Mouse (Mus musculus): ENCODE measurements around the gene Ip6k1.

Gene Ip6k1

DNA sequence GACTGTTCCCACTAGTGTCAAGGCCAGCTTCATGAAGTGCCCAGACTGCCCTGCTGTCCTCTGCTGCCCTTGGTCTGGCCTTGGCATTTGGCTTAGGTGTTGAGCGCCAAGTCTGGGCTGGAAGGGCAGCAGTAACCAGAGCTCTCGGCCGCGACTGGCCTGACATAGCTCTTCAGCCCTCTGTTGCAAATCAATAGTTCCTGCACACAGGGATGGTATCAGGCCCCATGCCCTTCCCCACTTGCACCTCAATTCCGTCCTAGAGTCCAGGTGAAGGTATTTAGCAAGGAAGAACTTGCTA is 54.9 kb downstream of the Ip6k1 start:
- no peak for DNase-seq (ENCODE audit: low spot score)

DNA sequence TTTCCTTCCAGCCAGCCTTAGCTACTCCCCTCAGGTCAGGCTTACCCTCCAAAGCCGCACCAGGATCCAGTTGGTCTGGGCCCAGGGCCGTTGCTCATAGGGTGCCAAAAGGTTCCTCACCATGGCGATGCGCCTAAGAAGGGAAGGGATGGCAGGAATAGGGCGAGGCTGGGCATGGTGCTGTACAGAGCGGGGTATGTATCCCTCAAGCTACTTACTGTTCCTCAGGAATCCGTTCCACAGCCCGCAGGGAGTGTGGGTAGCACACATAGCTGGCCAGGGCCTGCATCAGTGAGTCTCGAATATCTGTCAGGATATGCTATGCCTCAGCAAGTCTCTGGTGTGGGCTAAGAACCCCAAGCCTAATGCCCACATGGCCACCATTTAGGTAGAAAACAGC is 56.0 kb downstream of the Ip6k1 start:
- no peak for DNase-seq (ENCODE audit: low spot score)

DNA sequence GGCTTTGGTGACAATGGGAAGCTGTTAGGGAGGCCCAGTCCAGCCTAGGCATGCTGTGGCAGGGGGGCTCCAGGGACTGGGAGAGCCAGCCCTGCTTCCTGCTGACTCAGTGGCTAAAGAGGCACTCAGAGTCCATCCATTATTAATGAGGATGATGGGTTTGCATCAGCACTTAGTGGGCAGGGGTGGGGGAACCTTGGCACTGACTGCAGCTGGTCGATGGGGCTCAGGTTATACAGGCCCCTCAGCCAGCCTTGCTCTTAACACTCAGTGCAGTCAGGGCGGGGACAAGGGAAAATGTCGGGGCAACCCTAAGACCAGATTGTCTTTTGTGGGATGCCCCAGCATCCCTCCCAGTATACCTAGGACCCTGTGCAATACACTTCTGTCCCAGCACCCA is 59.8 kb downstream of the Ip6k1 start:
- no peak for DNase-seq (ENCODE audit: low spot score)

DNA sequence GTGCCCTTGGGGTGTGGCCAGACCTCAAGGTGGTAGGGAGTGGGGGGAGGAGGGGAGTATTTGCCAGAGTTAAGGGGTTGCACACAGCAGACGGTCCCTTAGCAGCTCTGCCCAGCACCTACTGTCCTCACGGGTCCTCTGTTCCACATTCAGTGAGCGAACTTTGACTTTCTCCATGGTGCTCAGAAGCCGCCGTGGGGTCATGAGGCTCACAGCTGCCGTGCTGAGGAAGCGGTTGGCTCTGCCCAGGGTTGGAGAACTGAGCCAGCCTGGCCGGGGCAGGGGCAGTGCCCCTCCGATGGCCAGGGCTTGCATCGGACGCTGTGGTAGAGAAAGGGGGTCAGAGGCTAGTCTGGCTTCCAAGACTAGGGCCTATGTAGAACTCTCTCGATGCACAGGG is 61.1 kb downstream of the Ip6k1 start:
- DNase-seq (ENCODE audit: low spot score): no peak

DNA sequence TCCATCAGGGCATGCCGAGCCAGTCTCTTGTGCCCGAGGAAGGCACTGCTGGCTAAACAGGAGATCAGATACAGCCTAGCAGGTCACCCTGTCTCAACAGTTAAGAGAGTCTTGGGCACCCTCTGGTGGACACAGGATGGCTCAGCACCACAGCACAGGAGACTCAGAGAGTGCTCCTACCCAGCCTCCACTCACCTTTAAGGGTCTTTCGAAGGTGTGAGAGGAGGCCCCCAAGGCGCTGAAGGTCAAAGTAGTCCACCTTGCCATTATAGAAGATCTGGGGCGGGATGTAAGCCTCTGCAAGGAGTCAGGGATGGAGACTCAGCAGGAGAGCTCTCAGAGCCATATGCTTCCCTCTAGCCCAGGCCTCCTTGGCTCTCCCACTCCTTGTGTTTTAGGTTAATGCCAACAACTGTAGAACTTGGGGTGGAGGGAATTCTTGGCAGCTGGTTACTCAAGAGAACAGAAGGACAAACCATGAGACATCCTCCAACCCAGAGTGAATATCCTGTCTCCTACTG is 63.2 kb downstream of the Ip6k1 start:
- DNase-seq (ENCODE audit: low spot score): peak; percentile 31

DNA sequence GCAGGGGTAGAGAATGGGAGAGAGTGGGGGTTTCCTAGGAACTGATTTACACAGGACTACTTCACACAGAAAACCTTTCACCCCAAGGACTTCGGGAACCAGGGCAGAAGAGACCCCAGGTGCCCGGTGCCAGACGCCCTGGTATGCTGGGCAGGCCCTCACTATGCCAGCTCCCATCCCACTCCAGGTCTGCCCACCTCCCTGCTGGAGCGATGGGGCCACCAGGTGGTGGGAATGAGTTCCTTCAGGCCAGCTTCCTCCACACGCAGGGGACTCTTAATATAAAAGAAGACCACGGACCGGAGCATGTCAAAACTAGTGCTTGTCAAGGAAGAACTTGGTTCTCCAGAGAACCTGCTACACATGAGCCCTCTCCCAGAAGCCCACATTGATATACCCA is 64.9 kb downstream of the Ip6k1 start:
- no peak for DNase-seq (ENCODE audit: low spot score)

DNA sequence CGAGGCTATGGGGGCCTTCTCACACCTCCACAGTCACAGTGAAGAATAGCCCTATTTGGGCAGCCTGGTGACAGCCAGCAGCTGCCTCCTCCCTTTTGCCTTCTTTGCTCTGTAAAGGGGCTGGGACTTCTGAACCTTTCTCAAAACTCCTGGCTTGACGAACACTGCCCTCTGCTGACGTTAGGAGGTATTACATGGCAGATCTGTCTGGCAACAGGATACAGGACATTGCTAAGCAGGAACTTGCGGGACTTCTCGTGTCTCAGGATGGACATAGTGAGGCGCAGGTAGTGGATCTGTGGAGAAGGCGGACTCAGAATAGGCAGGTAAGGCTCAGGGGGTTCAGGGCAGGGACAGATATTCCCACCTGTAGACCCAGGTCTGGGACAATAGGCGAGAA is 65.6 kb downstream of the Ip6k1 start:
- DNase-seq (ENCODE audit: low spot score): peak; percentile 74

DNA sequence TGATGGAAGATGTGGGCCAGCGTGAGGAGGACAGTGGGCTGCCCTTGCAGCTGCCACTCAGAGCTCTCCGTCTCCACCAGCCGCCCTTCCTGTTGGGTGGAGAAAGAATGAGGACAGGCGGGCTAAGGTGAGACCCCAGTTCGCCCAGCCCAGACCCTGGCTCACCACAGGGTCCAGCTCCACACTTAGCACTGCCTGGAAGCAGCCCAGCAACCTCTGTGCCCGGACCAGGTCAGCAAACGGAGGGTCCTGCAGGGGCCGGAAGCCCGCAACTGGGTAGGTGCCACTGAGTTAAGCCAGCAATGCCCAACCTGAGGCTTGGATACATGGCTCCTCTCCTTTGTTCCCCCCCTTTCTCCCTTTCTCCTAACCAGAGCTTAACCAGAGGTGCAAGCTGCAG is 66.7 kb downstream of the Ip6k1 start:
- no peak for DNase-seq (ENCODE audit: low spot score)

DNA sequence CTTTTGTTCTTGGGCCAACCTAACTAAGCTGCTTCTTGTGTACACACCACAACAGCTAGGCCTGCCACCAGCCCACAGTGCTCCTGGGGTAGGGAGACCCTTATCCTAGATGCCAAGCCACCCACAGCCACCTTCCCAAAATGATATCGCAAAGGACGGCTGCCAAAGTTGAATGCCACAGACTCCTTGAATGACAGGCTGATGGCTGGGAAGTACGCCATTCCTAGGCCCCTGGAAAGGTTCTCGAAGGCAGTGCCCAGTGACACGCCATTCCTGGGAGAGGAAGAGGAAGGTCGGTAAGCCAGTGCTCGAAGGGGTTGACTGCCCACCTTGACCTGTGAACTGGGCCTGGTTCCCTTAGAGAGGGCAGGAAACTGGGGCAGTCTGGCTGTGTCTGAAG is 67.2 kb downstream of the Ip6k1 start:
- no peak for DNase-seq (ENCODE audit: low spot score)

DNA sequence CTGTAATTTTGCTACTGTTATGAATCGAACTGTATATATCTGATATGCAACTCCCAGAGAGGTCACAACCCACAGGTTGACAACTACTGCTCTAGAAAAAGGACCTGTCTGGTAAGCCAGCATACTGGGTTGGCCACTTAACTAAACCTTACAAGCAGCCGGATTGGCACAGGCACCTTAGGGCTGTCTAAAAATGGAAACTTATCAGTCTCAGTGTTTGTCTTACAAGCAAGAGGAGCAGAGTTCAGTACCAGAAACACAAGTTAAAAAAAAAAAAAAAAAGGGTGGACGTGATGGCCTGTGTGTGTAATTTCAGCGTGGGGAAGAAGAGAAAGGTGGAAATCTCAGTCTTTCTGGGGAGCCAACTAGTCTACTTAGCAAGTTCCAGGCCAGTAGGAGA is 69.5 kb downstream of the Ip6k1 start:
- no peak for DNase-seq (ENCODE audit: low spot score)

DNA sequence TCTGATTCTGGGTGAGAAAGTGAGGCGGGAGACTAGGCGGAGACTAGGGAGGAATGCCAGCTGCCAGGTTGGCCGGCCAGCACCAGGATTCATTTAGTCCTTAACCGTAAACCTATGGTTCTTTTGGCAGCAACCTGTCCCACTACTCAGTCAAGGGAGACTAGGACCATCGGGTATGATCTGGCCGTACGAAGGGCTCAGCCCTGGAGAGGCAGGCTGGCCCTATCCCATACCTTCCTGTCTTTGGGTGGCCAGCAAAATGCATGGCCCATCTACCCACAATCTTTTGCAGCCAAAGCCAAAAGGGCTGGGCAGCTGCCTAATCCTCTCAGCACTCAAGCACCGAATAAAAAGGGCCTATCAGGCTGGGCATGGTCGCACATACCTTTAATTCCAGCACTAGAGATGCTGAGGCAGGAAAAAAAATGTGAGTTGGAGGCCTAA is 70.2 kb downstream of the Ip6k1 start:
- DNase-seq (ENCODE audit: low spot score): no peak

DNA sequence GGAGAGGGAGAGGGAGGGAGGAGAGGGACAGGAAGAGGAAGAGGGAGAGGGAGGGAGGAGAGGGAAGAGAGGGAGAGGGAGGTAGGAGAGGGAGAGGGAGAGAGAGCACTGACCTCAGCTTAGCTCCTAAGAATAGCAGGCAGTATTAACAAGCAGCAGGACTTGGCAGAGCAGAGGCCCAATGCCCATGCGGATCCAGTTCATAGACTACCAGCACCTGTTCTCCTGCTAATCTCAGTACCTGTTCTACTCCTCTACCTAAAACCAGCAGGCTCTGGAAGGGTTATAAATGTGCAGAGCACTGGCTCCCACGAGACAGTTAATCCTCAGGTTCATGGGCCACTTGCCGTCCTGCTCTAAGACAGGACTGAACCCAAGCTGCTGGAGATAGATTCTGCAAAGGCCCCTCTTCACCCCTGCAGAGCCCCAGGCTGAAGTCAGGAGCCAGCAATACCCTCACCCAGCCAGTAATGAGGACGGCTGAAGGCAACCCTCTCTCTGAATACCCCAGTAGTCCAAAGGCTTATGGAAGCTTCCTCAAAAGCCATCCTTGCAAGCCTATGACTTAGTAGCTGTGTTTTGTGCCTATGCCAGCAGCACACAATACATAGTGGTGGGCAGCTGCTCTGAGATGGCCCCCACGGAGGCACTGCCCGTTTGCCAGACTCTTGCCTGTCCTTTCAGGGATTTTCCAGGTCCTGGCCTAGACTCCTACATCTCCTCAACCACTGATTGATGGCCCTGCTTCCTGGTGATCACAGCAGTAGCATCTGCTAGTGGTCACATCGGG is 71.0 kb downstream of the Ip6k1 start:
- DNase-seq (ENCODE audit: low spot score): no peak

DNA sequence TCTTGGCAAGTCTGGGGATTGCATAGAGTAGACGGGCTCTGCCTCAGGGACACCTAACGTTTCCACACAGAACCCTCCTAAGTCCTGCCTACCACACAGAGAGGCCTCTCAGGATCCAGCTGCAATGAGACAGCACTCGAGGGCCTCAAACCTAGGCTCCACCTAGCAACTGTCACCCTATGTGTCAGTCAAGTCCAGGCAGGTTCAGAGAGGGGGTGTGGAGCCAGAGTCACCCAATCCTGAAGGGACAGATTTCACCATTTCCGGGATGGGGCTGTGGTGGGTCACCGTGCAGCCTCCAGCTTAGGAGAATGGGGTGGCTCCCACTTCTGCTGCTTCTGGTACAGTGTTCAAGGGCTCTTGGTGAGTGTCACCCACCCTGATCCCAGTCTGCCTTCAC is 77.9 kb downstream of the Ip6k1 start, which contains the start of gene Mst1:
Mst1 (plus strand) TSS at position 269 of the 400 bp plus-strand sequence.
- no peak for DNase-seq (ENCODE audit: low spot score)

DNA sequence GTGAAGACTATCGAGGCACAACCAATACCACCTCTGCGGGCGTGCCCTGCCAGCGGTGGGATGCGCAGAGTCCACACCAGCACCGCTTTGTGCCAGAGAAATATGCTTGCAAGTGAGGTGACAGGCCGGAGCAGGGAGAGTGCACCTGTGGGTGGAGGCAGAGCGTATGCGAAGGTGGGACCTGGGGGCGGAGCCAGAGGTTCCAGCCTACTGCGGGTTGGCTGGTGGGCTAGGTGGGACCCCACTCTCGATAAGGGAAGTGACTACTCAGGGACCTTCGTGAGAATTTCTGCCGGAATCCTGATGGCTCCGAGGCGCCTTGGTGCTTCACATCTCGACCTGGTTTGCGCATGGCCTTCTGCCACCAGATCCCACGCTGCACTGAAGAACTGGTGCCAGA is 80.2 kb downstream of the Ip6k1 start:
- DNase-seq (ENCODE audit: low spot score): no peak

DNA sequence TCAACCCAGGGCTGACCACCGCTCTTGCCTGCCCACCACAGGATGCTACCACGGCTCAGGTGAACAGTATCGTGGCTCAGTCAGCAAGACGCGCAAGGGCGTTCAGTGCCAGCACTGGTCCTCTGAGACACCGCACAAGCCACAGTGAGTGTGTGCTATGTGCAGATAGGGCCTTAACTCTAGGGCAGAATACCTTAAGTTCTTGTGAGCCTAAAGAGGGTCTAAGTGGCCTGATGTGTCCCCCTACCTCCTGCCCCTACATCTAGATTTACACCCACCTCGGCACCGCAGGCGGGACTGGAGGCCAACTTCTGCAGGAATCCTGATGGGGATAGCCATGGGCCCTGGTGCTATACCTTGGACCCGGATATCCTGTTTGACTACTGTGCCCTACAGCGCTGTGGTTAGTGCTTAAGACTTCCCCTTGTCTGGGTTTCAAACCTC is 80.7 kb downstream of the Ip6k1 start, which contains the start of gene Rnf123:
Rnf123 (minus strand) TSS at position 359 of the 444 bp plus-strand sequence.
- peak; percentile 45 for DNase-seq (ENCODE audit: low spot score)

DNA sequence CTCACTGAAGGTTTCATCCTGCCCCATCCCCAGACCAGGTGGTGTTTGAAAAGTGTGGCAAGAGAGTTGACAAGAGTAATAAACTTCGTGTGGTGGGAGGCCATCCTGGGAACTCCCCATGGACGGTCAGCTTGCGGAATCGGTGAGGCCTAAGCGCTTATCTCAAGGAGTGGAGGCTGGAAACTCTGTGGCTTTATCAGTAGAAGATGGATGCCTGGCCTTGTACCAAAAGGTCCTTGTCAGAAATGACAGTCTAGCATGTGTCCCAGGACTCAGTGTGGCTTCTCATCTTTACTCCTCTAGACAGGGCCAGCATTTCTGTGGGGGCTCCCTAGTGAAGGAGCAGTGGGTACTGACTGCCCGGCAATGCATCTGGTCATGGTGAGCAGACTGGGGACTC is 81.3 kb downstream of the Ip6k1 start:
- no peak for DNase-seq (ENCODE audit: low spot score)

DNA sequence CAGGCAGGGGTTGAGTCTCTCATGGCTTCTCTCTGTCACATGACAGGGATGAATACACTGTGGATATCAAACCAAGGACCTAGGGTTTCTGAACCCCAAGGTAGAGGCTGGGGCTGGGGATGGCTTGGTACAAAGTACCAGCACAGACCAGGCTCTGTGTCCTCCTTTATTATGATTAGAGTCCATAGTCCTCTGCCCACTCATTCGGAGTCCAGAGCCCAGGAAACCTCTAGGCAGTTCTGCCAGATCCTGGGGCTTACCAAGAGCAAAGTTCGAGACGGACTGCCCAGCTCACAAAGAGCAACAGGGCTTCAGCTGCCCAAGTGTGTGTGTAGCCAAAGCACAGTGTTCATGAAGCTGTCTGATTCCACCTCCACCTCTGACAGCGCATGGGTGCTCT is 83.0 kb downstream of the Ip6k1 start:
- no peak for DNase-seq (ENCODE audit: low spot score)

DNA sequence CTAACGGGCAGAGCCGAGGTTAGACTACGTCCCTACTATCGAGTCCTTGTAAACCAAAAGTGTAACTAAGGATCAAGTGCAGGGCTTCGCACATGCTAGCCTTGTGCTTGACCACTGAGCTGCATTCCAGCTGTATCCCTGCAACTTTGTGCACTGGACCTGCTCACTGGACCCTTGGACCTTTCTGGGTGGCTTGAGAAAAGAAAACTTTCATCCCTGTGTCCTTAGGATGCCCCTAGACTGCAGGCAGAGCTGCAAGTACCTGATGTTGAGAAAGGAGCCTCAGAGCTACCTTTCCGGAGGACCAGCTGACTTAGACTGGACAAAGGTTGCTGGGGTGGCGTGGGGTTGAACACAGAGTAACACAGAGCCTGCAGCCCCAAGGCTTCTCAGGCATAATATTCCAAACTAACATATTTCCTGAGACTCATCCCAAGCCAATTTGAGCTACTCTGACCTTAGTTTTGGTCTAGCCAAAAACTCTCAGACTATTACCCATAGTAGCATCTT is 88.4 kb downstream of the Ip6k1 start:
- DNase-seq (ENCODE audit: low spot score): no peak

DNA sequence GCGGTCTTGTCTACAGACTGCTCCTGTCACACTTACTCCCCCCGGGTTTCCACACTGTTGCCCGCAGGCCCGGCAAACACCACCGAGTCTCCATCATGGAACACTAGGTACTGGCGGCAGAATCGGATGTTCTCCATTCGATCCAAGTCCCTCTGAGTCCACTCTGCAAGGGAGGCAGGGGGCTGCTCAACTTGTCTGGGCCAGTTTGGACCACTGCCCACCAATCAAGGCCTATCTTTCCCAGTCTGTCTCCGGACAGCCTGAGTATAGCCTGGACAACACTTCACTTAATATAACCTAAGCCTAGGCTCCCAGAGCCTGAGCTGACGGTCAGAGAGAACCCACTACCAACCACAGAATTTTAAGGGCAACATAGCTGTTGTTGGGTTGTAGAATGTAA is 91.3 kb downstream of the Ip6k1 start:
- DNase-seq (ENCODE audit: low spot score): no peak

DNA sequence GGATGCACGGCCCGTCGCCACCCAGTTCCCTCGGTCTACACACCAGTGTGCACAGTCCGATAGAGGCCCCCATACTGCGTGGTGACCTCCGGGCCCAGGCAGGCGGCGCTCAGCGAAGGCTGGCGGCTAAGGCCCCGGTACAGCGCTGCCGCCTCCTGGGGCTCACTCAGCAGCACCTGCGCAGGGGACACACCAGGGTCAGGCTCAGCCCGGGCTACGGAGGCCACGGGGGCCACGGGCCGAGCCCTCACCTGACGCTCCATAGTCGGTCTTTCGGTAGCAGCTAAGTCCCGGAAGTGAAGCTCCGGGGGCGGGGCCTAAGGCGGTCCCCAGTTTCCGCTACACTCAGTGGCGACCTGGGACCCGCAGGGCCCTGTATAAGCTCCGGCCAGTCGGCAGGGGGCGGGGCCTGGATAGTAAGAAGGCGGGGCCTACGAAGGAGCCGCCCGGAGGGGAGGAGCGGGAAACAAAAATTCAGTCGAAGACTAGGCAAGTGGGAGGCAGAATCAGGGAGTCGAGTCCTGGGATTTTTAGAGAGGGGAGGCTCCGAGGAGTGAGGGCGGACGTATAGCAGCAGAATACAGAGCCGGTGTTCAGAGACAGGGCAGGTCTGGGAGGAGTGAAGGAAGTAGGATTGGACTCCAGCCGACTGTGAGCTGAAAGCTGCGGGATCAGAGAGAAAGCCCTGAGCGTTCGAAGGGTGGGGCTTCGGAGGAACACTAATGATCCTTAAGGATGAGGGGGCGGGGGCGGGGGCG is 92.1 kb downstream of the Ip6k1 start, which contains the start of gene Apeh:
Apeh (minus strand) TSS at position 423 of the 758 bp plus-strand sequence.
- peak; percentile 92 for DNase-seq (ENCODE audit: low spot score)

DNA sequence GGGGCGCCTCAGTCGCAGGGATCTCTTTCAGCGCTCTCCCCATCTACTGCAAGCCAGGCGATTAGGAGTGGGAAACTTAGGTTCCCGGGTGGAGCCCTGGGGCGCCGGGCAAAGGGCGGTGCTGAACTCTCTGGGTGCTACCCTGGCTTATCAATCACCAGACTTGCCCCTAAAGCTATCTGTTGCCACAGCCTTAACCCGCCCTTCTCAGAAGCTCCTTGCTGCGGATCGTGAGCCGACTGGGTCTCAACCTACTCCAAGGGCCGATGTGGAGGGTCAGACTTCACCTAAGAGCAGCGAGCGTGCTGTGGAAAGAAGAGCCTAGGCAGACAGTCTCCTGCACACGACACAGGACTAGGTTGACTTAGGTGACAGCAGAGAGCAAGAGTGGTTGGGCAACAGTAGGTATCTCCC is 92.7 kb downstream of the Ip6k1 start:
- DNase-seq (ENCODE audit: low spot score): no peak

DNA sequence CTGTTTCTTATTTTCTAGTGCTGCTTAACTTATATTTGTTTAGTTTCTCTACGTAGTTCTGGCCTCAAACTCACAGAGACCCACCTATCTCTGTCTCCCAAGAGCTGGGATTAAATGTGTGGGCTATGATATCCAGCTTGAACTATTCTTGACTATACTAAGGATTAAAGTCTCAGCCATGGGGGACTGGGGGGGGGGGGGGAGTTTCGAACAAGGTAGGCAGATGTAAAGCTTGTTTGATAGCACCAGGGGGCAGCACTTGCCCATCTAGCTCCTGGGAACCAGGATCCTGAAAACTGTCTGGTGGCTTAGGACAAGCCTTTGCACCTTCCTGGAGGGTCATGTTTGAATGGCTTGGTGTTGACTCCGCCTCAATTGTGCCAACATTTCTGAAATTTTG is 93.2 kb downstream of the Ip6k1 start:
- peak; percentile 54 for DNase-seq (ENCODE audit: low spot score)

Measured in T-cell, adult 2 months (primary cell).